Mouse (Mus musculus) erythroblast, embryonic 14.5 days (primary cell): Measurements from ENCODE around the gene Aldh16a1.

Source experiments
- GATA1 ChIP-seq: IDR thresholded peaks from 2 replicates; pipeline ENCODE4 v1.6.1; 2012; ENCODE audit warnings: low read length, inconsistent platforms, mixed read lengths
- TAL1 ChIP-seq: IDR thresholded peaks from 3 replicates; pipeline ENCODE4 v1.6.1; 2012; ENCODE audit warnings: low read length, inconsistent platforms, mixed read lengths

DNA sequence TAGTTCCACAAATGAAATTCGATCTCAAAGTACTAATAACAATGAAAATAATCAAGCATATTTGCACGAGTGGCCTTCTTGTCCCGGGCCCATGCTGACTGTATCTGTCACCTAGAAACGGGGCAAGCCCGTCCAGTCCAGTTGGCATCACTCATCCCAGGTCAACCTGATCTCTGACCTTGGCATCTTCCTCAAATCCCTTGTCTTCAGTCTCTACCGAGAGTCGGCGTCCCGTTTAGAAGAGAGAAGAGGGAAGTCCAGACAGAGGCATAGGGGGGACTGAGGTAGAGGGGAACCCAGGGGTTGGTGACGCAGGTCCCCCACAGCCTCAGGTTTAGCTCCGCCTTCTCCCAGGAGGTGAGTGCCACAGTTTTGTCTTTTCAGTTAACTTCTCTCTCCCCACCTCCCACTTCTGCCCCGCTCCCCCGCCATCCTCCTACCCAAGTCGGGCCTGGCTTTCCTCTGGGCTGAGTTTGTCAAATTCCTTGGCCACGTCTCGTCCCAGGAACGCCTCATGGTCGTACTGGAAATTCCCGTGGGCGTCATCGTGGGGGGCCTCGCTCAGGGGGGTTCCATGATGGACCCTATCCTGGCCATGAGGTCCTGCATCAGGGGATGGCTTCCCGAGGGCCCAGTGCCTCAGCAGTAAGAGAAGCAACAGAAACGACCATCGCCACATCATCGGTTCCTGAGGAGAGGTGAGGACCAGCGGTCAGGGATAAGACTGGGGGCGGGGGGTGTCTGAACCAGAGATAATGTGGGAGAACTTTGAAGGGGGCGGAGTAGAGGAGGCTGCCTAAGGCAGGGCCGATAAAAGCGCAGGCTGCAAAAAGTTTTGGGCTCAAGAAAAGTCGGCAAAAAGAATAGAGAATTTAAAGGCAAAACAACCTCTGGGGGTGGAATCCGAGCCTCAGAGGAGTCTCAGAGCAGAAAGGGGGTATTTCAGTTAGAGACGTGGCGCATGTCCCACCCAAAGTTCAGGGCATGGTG, 63.1 kb downstream of the Aldh16a1 start:
- TF ChIP-seq GATA1, result no peak
- no peak for TF ChIP-seq TAL1
